Mouse (Mus musculus) CH12.LX (cell line): ENCODE data around the gene 1600002K03Rik. TPM values are rescaled to one million over a fixed set of nuclear protein-coding genes. Genes with fewer than 3 reads are reported as not detected.

ENCODE experiments used
- DNase-seq: peaks from one replicate; pipeline ENCODE4 v3.0.0-alpha.2; 2013; ENCODE audit errors: extremely low read depth
- H3K27ac ChIP-seq: 2 replicates; pipeline ENCODE4 v1.5.1; 2012; ENCODE audit warnings: low read depth, mild to moderate bottlenecking, control low read depth, moderate library complexity; ENCODE audit not compliant: insufficient read depth
- H3K27me3 ChIP-seq: replicated peaks from 2 replicates; pipeline ENCODE3; 2012; ENCODE audit warnings: inconsistent platforms
- H3K36me3 ChIP-seq, 2 experiments: replicated peaks in 1 of 2; 2 replicates each; pipeline versions ENCODE3 to v1.6.1; 2012; ENCODE audit warnings: inconsistent platforms in 1 of 2, low read length in 1 of 2, mild to moderate bottlenecking in 1 of 2, mixed read lengths in 1 of 2, moderate library complexity in 1 of 2; ENCODE audit not compliant: control insufficient read depth in 1 of 2, insufficient read depth in 1 of 2
- H3K4me1 ChIP-seq, 2 experiments: 2 replicates each; pipeline ENCODE4 v1.6.1; 2012; ENCODE audit warnings: inconsistent platforms in 1 of 2, moderate library complexity in 1 of 2; ENCODE audit not compliant: insufficient read depth in 2 of 2, control insufficient read depth in 1 of 2
- H3K4me2 ChIP-seq: 2 replicates; pipeline ENCODE4 v1.6.1; 2012; ENCODE audit warnings: low read depth, mild to moderate bottlenecking, control low read depth; ENCODE audit not compliant: poor library complexity, insufficient read depth, severe bottlenecking
- H3K4me3 ChIP-seq, 3 experiments: fragments of 150-350 bp in 1 of 3; sonication (generic) in 1 of 3; replicated peaks in 1 of 3; 2 replicates each; pipeline versions ENCODE3 to v1.5.1; 2011 to 2012; ENCODE audit warnings: low read depth in 2 of 3, low read length in 2 of 3, mild to moderate bottlenecking in 2 of 3, moderate library complexity in 2 of 3, control low read depth in 1 of 3, improper control_type of control experiment in 1 of 3, inconsistent platforms in 1 of 3, mixed read lengths in 1 of 3; ENCODE audit not compliant: poor library complexity in 1 of 3
- H3K79me2 ChIP-seq: replicated peaks from 2 replicates; pipeline ENCODE4 v1.6.1; 2012; ENCODE audit warnings: mild to moderate bottlenecking, moderate library complexity; ENCODE audit not compliant: control insufficient read depth, poor library complexity, insufficient read depth, severe bottlenecking; ENCODE audit errors: extremely low read depth
- H3K9ac ChIP-seq: 2 replicates; pipeline ENCODE4 v1.6.1; 2012; ENCODE audit warnings: low read depth, mild to moderate bottlenecking, control low read depth, moderate library complexity; ENCODE audit not compliant: insufficient read depth
- H3K9me3 ChIP-seq: replicated peaks from 2 replicates; pipeline ENCODE3; 2012; ENCODE audit warnings: low read length, inconsistent platforms, mixed read lengths
- BHLHE40 ChIP-seq: IDR thresholded peaks from 2 replicates; pipeline ENCODE4 v1.6.1; 2011; ENCODE audit warnings: mild to moderate bottlenecking, low read depth, low read length, improper control_type of control experiment
- CHD1 ChIP-seq: IDR thresholded peaks from 2 replicates; pipeline ENCODE4 v1.6.1; 2012; ENCODE audit warnings: low read depth, low read length, improper control_type of control experiment, inconsistent platforms
- CTCF ChIP-seq, 2 experiments: IDR thresholded peaks in 1 of 2; conservative IDR thresholded peaks in 1 of 2; 2 replicates each; pipeline ENCODE4 v1.5.1; 2011 to 2012; ENCODE audit warnings: low read depth in 2 of 2, low read length in 2 of 2, improper control_type of control experiment in 1 of 2, inconsistent platforms in 1 of 2, mild to moderate bottlenecking in 1 of 2, moderate library complexity in 1 of 2
- ELF1 ChIP-seq: IDR thresholded peaks from 2 replicates; pipeline ENCODE4 v1.6.1; 2014; ENCODE audit warnings: low read depth, mild to moderate bottlenecking, inconsistent platforms, low read length, improper control_type of control experiment
- ETS1 ChIP-seq: conservative IDR thresholded peaks from 2 replicates; pipeline ENCODE4 v1.6.1; 2012; ENCODE audit warnings: low read depth, mild to moderate bottlenecking, inconsistent platforms, low read length, improper control_type of control experiment, moderate library complexity
- JUN ChIP-seq: IDR thresholded peaks from 2 replicates; pipeline ENCODE4 v1.6.1; 2011; ENCODE audit warnings: low read depth, mild to moderate bottlenecking, low read length, improper control_type of control experiment, moderate library complexity; ENCODE audit not compliant: insufficient read depth
- JUND ChIP-seq: conservative IDR thresholded peaks from 2 replicates; pipeline ENCODE4 v1.6.1; 2011; ENCODE audit warnings: low read depth, low read length, improper control_type of control experiment
- MAFK ChIP-seq: IDR thresholded peaks from 2 replicates; pipeline ENCODE4 v1.6.1; 2011; ENCODE audit warnings: low read length, improper control_type of control experiment; ENCODE audit not compliant: insufficient replicate concordance
- MAX ChIP-seq: IDR thresholded peaks from 2 replicates; pipeline ENCODE4 v1.6.1; 2011; ENCODE audit warnings: low read length, improper control_type of control experiment
- MEF2A ChIP-seq: IDR thresholded peaks from 2 replicates; pipeline ENCODE4 v1.6.1; 2014; ENCODE audit warnings: low read depth, mild to moderate bottlenecking, inconsistent platforms, low read length, improper control_type of control experiment, borderline replicate concordance
- MYC ChIP-seq: IDR thresholded peaks from 2 replicates; pipeline ENCODE4 v1.6.1; 2011; ENCODE audit warnings: low read depth, mild to moderate bottlenecking, improper control_type of control experiment, low read length
- NRF1 ChIP-seq: IDR thresholded peaks from 2 replicates; pipeline ENCODE4 v1.6.1; 2014; ENCODE audit warnings: low read depth, mild to moderate bottlenecking, inconsistent platforms, low read length, improper control_type of control experiment, moderate library complexity
- POLR2A ChIP-seq: IDR thresholded peaks from 2 replicates; pipeline ENCODE4 v1.6.1; 2011; ENCODE audit warnings: low read depth, mild to moderate bottlenecking, improper control_type of control experiment, low read length
- POLR2AphosphoS2 ChIP-seq: IDR thresholded peaks from 2 replicates; pipeline ENCODE4 v1.6.1; 2011; ENCODE audit warnings: low read depth, low read length, improper control_type of control experiment
- SIN3A ChIP-seq: IDR thresholded peaks from 2 replicates; pipeline ENCODE4 v1.6.1; 2012; ENCODE audit warnings: low read length, improper control_type of control experiment, inconsistent platforms
- SMC3 ChIP-seq: IDR thresholded peaks from 2 replicates; pipeline ENCODE4 v1.6.1; 2011; ENCODE audit warnings: low read depth, low read length, improper control_type of control experiment
- UBTF ChIP-seq: IDR thresholded peaks from 2 replicates; pipeline ENCODE4 v1.6.1; 2012; ENCODE audit warnings: low read depth, mild to moderate bottlenecking, inconsistent platforms, low read length, improper control_type of control experiment, moderate library complexity
- ZC3H11A ChIP-seq: IDR thresholded peaks from 2 replicates; pipeline ENCODE4 v1.6.1; 2012; ENCODE audit warnings: low read depth, mild to moderate bottlenecking, inconsistent platforms, low read length, improper control_type of control experiment
- dilution Hi-C: fragments of 300-500 bp; cut with MboI; formaldehyde crosslinking; loops from 2 replicates; pipeline ENCODE4 v1.14.3; 2020; ENCODE audit warnings: low sequenced_read_pairs; ENCODE audit not compliant: extremely low pct_unique_long_range_greater_than_20kb, extremely low pct_ligation_motif_present
- in situ Hi-C: fragments of 300-500 bp; cut with MboI; formaldehyde crosslinking; loops from 3 replicates; pipeline ENCODE4 v1.14.3; 2019; ENCODE audit warnings: low sequenced_read_pairs, low pct_ligation_motif_present, low pct_unique_long_range_greater_than_20kb, mixed read lengths
- polyA plus RNA-seq: library from polyadenylated mRNA; unstranded; fragments of >175 nt; gene quantifications from 2 replicates; pipeline ENCODE4 v1.2.1, GENCODE M21; 2012; ENCODE audit warnings: low read depth; ENCODE audit not compliant: insufficient read length
- total RNA-seq, 2 experiments: library from RNA; depleted of rRNA; stranded (reverse); fragments of 300-350 nt in 1 of 2; fragments of >200 nt in 1 of 2; gene quantifications; 2 replicates each; pipeline ENCODE4 v1.2.3; 2012 to 2014

Gene 1600002K03Rik
- total and polyA plus RNA-seq, 3 experiments = 19.3 to 40.2 (median 30.5) TPM

DNA sequence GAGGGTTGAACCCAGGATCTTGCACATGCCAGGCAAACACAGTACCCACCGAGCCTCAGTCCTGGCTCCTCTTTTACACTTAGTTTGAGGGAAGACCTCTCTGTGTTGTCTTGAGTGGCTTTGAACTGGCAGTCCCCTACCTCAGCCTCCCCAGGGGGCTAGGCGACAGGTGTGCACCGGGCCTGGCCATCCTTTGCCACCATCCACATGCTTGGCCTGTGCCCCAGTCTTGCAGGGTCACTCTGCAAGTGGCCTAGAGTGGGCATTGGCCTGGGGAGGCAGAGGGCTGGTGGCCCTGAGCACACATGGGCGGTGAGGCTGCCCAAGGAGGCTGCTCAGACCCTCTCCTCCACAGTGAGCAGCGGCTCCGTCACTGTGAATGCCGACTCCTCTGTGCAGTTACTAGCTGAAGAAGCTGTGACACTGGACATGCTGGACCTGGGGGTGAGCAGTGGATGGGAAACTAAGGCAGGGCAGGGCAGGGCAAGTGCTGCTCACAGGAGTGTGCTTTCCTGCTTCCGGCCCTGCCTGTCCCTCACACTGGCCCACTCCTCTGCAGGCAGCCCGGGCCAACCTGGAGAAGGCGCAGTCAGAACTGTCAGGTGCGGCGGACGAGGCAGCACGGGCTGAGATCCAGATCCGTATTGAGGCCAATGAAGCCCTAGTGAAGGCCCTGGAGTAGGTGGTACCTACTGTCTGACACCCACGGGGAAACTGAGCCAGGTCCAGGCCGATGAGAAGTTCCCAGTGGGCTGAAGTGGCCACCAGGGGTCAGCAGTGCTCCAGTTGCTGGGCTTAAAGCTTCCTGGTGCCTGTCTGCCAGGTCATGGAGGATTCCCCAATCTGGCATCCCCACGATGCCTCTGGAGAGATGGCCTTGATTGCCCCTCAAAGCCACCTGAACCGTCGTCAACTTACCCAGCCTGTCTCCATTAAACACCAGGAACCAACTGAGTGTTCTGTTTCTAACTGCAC, 27.6 kb upstream of the 1600002K03Rik start (continued):
- TF ChIP-seq SMC3 (peak; percentile 94), MAX (no peak), JUN (no peak), UBTF (no peak), MEF2A (no peak), CHD1 (no peak), MAFK (no peak), SIN3A (no peak), POLR2AphosphoS2 (no peak), ETS1 (no peak)

DNA sequence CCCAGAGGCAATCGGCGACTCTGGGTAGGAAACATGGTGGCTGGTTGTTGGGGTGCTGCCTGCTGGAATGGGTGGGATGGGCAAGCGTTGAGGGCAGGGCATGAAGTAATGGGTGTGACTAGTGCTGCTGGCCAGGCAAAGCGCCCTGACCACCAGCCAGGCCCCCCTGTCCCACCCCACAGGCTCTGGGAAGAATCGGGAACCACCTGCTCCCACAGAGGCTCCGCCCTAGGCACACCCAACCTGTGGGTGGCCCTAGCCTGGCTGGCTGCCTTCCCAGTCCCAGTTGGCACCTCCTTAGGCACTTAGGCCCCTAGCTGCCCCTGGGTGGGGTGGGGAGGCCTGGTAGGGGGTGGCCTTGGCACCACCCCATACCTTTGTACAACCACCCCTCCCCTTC, 26.8 kb upstream of the 1600002K03Rik start:
- in situ Hi-C loops = no loop called here
- Histone ChIP-seq H3K27ac (no peak overlapping the region), H3K79me2 (peaks cover 19% of the 10 kb centered on the region), H3K36me3 (peaks cover 31 to 42% of the 10 kb centered on the region in 2 experiments), H3K9ac (no peak overlapping the region)
- TF ChIP-seq JUND (no peak), BHLHE40 (no peak), ELF1 (no peak), CTCF (conservative IDR thresholded peaks at IDR 0.05 in 1 of 2, IDR thresholded peaks at IDR 0.05 in 1 of 2; ENCODE audit: low read depth in 2 of 2, low read length in 2 of 2) (no peak), MAX (no peak), MEF2A (no peak), MYC (no peak), CHD1 (no peak), POLR2AphosphoS2 (no peak), ZC3H11A (no peak), JUN (no peak), POLR2A (no peak)
- TF ChIP-seq, all 38 proteins: peak for 0
- dilution Hi-C loops = no loop called here
- Histone ChIP-seq H3K9me3 (no peaks in the 10 kb centered on the region), H3K27me3 (no peaks in the 10 kb centered on the region), H3K4me1 (peaks cover 31 to 54% of the 10 kb centered on the region in 2 experiments), H3K4me3 (no peak overlapping the region), H3K4me2 (no peak overlapping the region)
- DNase-seq = no peak

DNA sequence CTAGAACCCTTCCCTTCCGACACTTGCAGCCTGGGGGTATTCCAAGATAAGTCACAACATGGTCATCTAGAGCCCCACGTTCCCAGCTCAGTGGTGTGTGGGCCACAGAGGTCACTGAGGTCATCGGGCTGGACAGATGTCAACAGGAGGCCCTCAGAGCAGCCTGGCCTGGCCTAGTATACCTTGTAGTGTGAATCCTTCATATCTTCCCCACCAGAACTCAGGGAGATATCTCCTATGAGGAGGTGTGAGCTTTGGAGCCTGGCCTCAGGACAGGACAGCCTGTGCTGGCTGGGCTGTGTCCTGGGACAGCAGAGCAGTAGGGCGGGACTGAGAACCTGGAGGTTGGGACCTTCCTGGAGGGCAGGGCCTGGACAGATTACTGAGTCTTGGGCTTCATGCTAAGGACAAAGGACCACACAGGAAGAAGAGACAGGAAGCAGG, 26.2 kb upstream of the 1600002K03Rik start:
- no peak for DNase-seq
- H3K4me2 ChIP-seq = no peak overlapping the region
- H3K4me3 ChIP-seq = no peak overlapping the region
- in situ Hi-C loops (no loop called here), dilution Hi-C loops (no loop called here)
- peak overlapping the region; percentile 59; the same call in 1 of the 2 replicates for H3K27ac ChIP-seq
- H3K9ac ChIP-seq = no peak overlapping the region
- H3K9me3 ChIP-seq = no peaks in the 10 kb centered on the region
- peaks cover 33 to 45% of the 10 kb centered on the region in 2 experiments for H3K36me3 ChIP-seq
- H3K4me1 ChIP-seq = peaks cover 31 to 52% of the 10 kb centered on the region in 2 experiments
- no peak for TF ChIP-seq NRF1
- TF ChIP-seq POLR2AphosphoS2 = 0 out of 2 replicates have a peak, but pooled peaks have one; percentile 28
- no peaks in the 10 kb centered on the region for H3K27me3 ChIP-seq
- H3K79me2 ChIP-seq = peaks cover 26% of the 10 kb centered on the region
